Mouse (Mus musculus): ENCODE measurements at regions not wholly inside any gene's neighbourhood (a gene's known extent, or its start where the extent isn't known, plus 50 kb on each side); places are given as distances from the start of the nearest gene placed in this dataset.
"Not testable (repeated sequence)": the region's sequence is repeated elsewhere in the genome, so short reads cannot be mapped to it uniquely, and the experiment has no call there.

- WGBS = 96% methylated on average over 4 of the region's 4 CpGs
- no peaks in the 10 kb centered on the region for H3K9me3 ChIP-seq (ENCODE audit: control insufficient read depth, low read length)
- no peak for DNase-seq
- ATAC-seq (ENCODE audit: low FRiP score, low TSS enrichment) = no peak
- no peak overlapping the region for H3K27ac ChIP-seq (replicated peaks; ENCODE audit: low read depth, low read length)
- H3K4me1 ChIP-seq (ENCODE audit: control insufficient read depth, insufficient read depth, low read length) = no peaks in the 10 kb centered on the region
- no peak overlapping the region for H3K4me2 ChIP-seq (ENCODE audit: low read length)
- no peaks in the 10 kb centered on the region for H3K36me3 ChIP-seq (ENCODE audit: control insufficient read depth, insufficient read depth, low read length)
- no peak overlapping the region for H3K4me3 ChIP-seq (replicated peaks; ENCODE audit: low read depth, low read length)
- no peaks in the 10 kb centered on the region for H3K27me3 ChIP-seq (ENCODE audit: control insufficient read depth, insufficient read depth, low read length)
- no peak overlapping the region for H3K9ac ChIP-seq (replicated peaks; ENCODE audit: low read length)
Observed at GRCm38 (mm10) chr4:67378632-67379031, 551.2 kb downstream of the Tlr4 start.

DNA sequence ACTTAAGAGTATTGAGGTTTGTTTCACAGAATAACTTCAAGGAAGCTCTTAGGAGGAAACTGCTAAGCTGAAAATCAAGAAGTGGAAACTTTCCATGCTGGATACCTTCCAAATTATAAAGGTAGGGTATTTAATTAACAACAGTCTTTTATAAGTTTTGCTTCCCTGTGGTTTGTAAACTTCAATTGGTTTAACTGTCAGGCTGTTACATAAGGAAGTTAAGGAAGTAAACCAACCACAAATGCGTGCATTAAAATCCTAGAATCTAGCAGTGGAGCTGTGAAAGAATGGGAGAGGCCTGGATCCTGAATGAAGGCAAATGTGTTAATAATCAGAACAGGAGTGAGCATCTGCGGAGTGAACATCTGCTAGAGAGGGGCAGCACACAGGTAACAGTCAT is 560.5 kb downstream of the Tlr4 start:
- Histone ChIP-seq H3K27ac (replicated peaks; ENCODE audit: low read depth, low read length) (no peak overlapping the region), H3K27me3 (ENCODE audit: control insufficient read depth, insufficient read depth, low read length) (no peaks in the 10 kb centered on the region), H3K4me3 (replicated peaks; ENCODE audit: low read depth, low read length) (no peak overlapping the region), H3K9ac (replicated peaks; ENCODE audit: low read length) (no peak overlapping the region), H3K9me3 (ENCODE audit: control insufficient read depth, low read length) (no peaks in the 10 kb centered on the region), H3K4me1 (ENCODE audit: control insufficient read depth, insufficient read depth, low read length) (no peaks in the 10 kb centered on the region), H3K36me3 (ENCODE audit: control insufficient read depth, insufficient read depth, low read length) (no peaks in the 10 kb centered on the region), H3K4me2 (ENCODE audit: low read length) (no peak overlapping the region)
- 89% methylated on average over 2 of the region's 2 CpGs for WGBS
- no peak for ATAC-seq (ENCODE audit: low FRiP score, low TSS enrichment)
- no peak for DNase-seq

DNA sequence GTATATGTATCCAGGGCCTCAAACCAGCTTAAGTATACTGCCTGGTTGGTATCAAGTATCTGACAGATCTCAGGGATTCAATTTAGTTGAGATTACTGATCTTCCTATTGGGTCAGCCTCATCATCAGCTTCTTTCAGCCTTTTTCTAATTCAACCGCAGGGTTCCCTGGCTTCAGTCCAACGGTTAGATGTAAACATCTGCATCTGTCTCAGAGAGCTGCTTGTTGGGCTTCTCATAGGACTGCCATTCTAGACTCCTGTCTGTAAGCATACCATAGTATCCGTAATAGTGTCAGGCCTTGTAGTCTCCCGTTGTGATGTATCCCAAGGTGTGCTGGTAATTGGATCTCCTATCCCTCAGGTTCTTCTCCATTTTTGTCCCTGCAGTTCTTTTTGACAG is 575.6 kb downstream of the Tlr4 start:
- H3K27ac ChIP-seq (replicated peaks; ENCODE audit: low read depth, low read length) = no peak overlapping the region
- H3K4me3 ChIP-seq (replicated peaks; ENCODE audit: low read depth, low read length) = no peak overlapping the region
- 92% methylated on average over 4 of the region's 4 CpGs for WGBS
- H3K4me2 ChIP-seq (ENCODE audit: low read length) = no peak overlapping the region
- no peak for ATAC-seq (ENCODE audit: low FRiP score, low TSS enrichment)
- H3K36me3 ChIP-seq (ENCODE audit: control insufficient read depth, insufficient read depth, low read length) = no peaks in the 10 kb centered on the region
- no peak for DNase-seq
- H3K9ac ChIP-seq (replicated peaks; ENCODE audit: low read length) = no peak overlapping the region
- no peaks in the 10 kb centered on the region for H3K4me1 ChIP-seq (ENCODE audit: control insufficient read depth, insufficient read depth, low read length)
- no peaks in the 10 kb centered on the region for H3K27me3 ChIP-seq (ENCODE audit: control insufficient read depth, insufficient read depth, low read length)
- no peaks in the 10 kb centered on the region for H3K9me3 ChIP-seq (ENCODE audit: control insufficient read depth, low read length)

- Histone ChIP-seq H3K9me3 (ENCODE audit: control insufficient read depth, low read length) (no peaks in the 10 kb centered on the region), H3K4me1 (ENCODE audit: control insufficient read depth, insufficient read depth, low read length) (no peaks in the 10 kb centered on the region), H3K27me3 (ENCODE audit: control insufficient read depth, insufficient read depth, low read length) (no peaks in the 10 kb centered on the region), H3K36me3 (ENCODE audit: control insufficient read depth, insufficient read depth, low read length) (no peaks in the 10 kb centered on the region), H3K9ac (replicated peaks; ENCODE audit: low read length) (no peak overlapping the region), H3K4me3 (replicated peaks; ENCODE audit: low read depth, low read length) (no peak overlapping the region), H3K4me2 (ENCODE audit: low read length) (no peak overlapping the region), H3K27ac (replicated peaks; ENCODE audit: low read depth, low read length) (no peak overlapping the region)
- ATAC-seq (ENCODE audit: low FRiP score, low TSS enrichment) (no peak), DNase-seq (no peak)
- WGBS = 96% methylated on average over 1 of the region's 1 CpGs
Observed at GRCm38 (mm10) chr4:67424064-67424463, 596.7 kb downstream of the Tlr4 start.

- no peaks in the 10 kb centered on the region for H3K36me3 ChIP-seq (ENCODE audit: control insufficient read depth, insufficient read depth, low read length)
- no peak overlapping the region for H3K4me3 ChIP-seq (replicated peaks; ENCODE audit: low read depth, low read length)
- no peak overlapping the region for H3K9ac ChIP-seq (replicated peaks; ENCODE audit: low read length)
- no peak overlapping the region for H3K27ac ChIP-seq (replicated peaks; ENCODE audit: low read depth, low read length)
- ATAC-seq (ENCODE audit: low FRiP score, low TSS enrichment) = no peak; the same call in 1 of the 2 replicates
- H3K4me1 ChIP-seq (ENCODE audit: control insufficient read depth, insufficient read depth, low read length) = no peaks in the 10 kb centered on the region
- DNase-seq = no peak
- no peaks in the 10 kb centered on the region for H3K9me3 ChIP-seq (ENCODE audit: control insufficient read depth, low read length)
- H3K4me2 ChIP-seq (ENCODE audit: low read length) = no peak overlapping the region
- WGBS = 77% methylated on average over 6 of the region's 6 CpGs
- H3K27me3 ChIP-seq (ENCODE audit: control insufficient read depth, insufficient read depth, low read length) = no peaks in the 10 kb centered on the region
Observed at GRCm38 (mm10) chr4:67425712-67426111, 598.3 kb downstream of the Tlr4 start.

GRCm38 (mm10) chr4:67447835-67448234 is 620.5 kb downstream of the Tlr4 start:
- Histone ChIP-seq H3K4me3 (replicated peaks; ENCODE audit: low read depth, low read length) (no peak overlapping the region), H3K27me3 (ENCODE audit: control insufficient read depth, insufficient read depth, low read length) (no peaks in the 10 kb centered on the region), H3K4me1 (ENCODE audit: control insufficient read depth, insufficient read depth, low read length) (no peaks in the 10 kb centered on the region), H3K9me3 (ENCODE audit: control insufficient read depth, low read length) (no peaks in the 10 kb centered on the region), H3K36me3 (ENCODE audit: control insufficient read depth, insufficient read depth, low read length) (no peaks in the 10 kb centered on the region), H3K27ac (replicated peaks; ENCODE audit: low read depth, low read length) (no peak overlapping the region), H3K9ac (replicated peaks; ENCODE audit: low read length) (no peak overlapping the region), H3K4me2 (ENCODE audit: low read length) (no peak overlapping the region)
- no peak for DNase-seq
- 88% methylated on average over 3 of the region's 3 CpGs for WGBS
- no peak for ATAC-seq (ENCODE audit: low FRiP score, low TSS enrichment)

DNA sequence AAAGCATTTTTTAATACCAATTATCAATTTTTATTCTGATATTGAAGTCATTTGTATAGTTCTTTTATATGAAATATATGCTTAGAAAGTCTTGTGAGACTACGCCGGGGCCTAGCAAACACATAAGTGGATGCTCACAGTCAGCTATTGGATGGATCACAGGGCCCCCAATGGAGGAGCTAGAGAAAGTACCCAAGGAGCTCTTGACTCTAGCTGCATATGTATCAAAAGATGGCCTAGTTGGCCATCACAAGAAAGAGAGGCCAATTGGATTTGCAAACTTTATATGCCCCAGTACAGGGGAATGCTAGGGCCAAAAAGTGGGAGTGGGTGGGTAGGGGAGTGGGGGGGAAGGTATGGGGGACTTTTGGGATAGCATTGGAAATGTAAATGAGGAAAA is 632.5 kb downstream of the Tlr4 start:
- H3K4me2 ChIP-seq (ENCODE audit: low read length); H3K9ac ChIP-seq (replicated peaks; ENCODE audit: low read length); DNase-seq; H3K36me3 ChIP-seq (ENCODE audit: control insufficient read depth, insufficient read depth, low read length); H3K27me3 ChIP-seq (ENCODE audit: control insufficient read depth, insufficient read depth, low read length); H3K4me1 ChIP-seq (ENCODE audit: control insufficient read depth, insufficient read depth, low read length); H3K9me3 ChIP-seq (ENCODE audit: control insufficient read depth, low read length); H3K27ac ChIP-seq (replicated peaks; ENCODE audit: low read depth, low read length); ATAC-seq (ENCODE audit: low FRiP score, low TSS enrichment); H3K4me3 ChIP-seq (replicated peaks; ENCODE audit: low read depth, low read length): not testable (repeated sequence)
- 96% methylated on average over 2 of the region's 2 CpGs for WGBS

DNA sequence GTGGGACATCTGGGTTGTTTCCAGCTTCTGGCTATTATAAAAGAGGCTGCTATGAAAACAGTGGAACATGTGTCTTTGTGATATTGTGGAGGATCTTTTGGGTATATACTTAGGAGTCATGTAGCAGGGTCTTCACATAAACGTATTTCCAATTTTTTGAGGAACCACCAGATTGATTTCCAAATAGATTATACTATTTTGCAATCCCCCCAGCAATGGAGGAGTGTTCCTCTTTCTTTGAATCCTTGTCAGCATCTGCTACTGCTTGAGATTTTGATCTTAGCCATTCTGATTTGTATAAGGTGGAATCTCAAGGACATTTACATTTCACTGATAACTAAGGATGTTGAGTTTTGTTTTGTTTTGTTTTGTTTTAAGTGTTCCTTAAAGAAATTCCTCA is 645.6 kb downstream of the Tlr4 start:
- WGBS = 79% methylated on average over 1 of the region's 1 CpGs
- no peaks in the 10 kb centered on the region for H3K9me3 ChIP-seq (ENCODE audit: control insufficient read depth, low read length)

GRCm38 (mm10) chr4:67477264-67477845 is 650.0 kb downstream of the Tlr4 start:
- DNase-seq = peak; percentile 91
- H3K4me2 ChIP-seq (ENCODE audit: low read length) = no peak overlapping the region

More for the DNA sequence above, 645.6 kb downstream of the Tlr4 start:
- H3K4me2 ChIP-seq (ENCODE audit: low read length) = no peak overlapping the region
- no peaks in the 10 kb centered on the region for H3K36me3 ChIP-seq (ENCODE audit: control insufficient read depth, insufficient read depth, low read length)
- no peak overlapping the region for H3K9ac ChIP-seq (replicated peaks; ENCODE audit: low read length)
- no peak overlapping the region for H3K4me3 ChIP-seq (replicated peaks; ENCODE audit: low read depth, low read length)
- no peak overlapping the region for H3K27ac ChIP-seq (replicated peaks; ENCODE audit: low read depth, low read length)
- no peak for ATAC-seq (ENCODE audit: low FRiP score, low TSS enrichment)
- H3K4me1 ChIP-seq (ENCODE audit: control insufficient read depth, insufficient read depth, low read length) = no peaks in the 10 kb centered on the region
- H3K27me3 ChIP-seq (ENCODE audit: control insufficient read depth, insufficient read depth, low read length) = no peaks in the 10 kb centered on the region
- DNase-seq = no peak

More at GRCm38 (mm10) chr4:67477264-67477845, 650.0 kb downstream of the Tlr4 start:
- H3K9ac ChIP-seq (replicated peaks; ENCODE audit: low read length) = no peak overlapping the region
- 8% methylated on average over 6 of the region's 6 CpGs for WGBS
- no peaks in the 10 kb centered on the region for H3K4me1 ChIP-seq (ENCODE audit: control insufficient read depth, insufficient read depth, low read length)
- H3K4me3 ChIP-seq (replicated peaks; ENCODE audit: low read depth, low read length) = no peak overlapping the region
- no peaks in the 10 kb centered on the region for H3K27me3 ChIP-seq (ENCODE audit: control insufficient read depth, insufficient read depth, low read length)
- H3K9me3 ChIP-seq (ENCODE audit: control insufficient read depth, low read length) = no peaks in the 10 kb centered on the region
- no peaks in the 10 kb centered on the region for H3K36me3 ChIP-seq (ENCODE audit: control insufficient read depth, insufficient read depth, low read length)
- no peak overlapping the region for H3K27ac ChIP-seq (replicated peaks; ENCODE audit: low read depth, low read length)
- ATAC-seq (ENCODE audit: low FRiP score, low TSS enrichment) = peak; percentile 90
